Comparison of ENCODE assay signal across 8 mouse cellular contexts in genomic region chr11:22512038-22513001, GRCm38 (mm10). TPM values are rescaled to one million over a fixed set of nuclear protein-coding genes. Genes with fewer than 3 reads are reported as not detected.
DNase-seq lines count a peak whose midpoint lies in the region; ATAC-seq and TF ChIP-seq lines count a peak whose summit lies in the region.

Tmem17 (plus strand) TSS chr11:22512088.

- no peaks in the 10 kb centered on the region for H3K4me1 ChIP-seq in intestine, postnatal 0 days (replicated peaks; ENCODE audit: control insufficient read depth, insufficient read depth, low read length)
- H3K4me1 ChIP-seq in midbrain, embryonic 10.5 days: peaks cover 10% of the 10 kb centered on the region

- peak within 1 kb of the TSS; percentile 69 for H3K4me2 ChIP-seq in intestine, postnatal 0 days (replicated peaks; ENCODE audit: low read depth)

- ATAC-seq in intestine, postnatal 0 days: peak; percentile 97

- H3K9ac ChIP-seq in intestine, postnatal 0 days (ENCODE audit: low read depth, low read length): peak within 1 kb of the TSS; percentile 85

- TF ChIP-seq CTCF in intestine, postnatal 0 days (IDR thresholded peaks at IDR 0.05; ENCODE audit: low read depth): peak; percentile 43; the same call in 1 of the 2 replicates

- under 1% methylated on average over 73 of the region's 73 CpGs for WGBS in intestine, postnatal 0 days
- WGBS in midbrain, embryonic 10.5 days: under 1% methylated on average over 73 of the region's 73 CpGs

- no peaks in the 10 kb centered on the region for H3K27me3 ChIP-seq in intestine, postnatal 0 days (replicated peaks; ENCODE audit: control insufficient read depth, insufficient read depth, low read length)
- H3K27me3 ChIP-seq in midbrain, embryonic 10.5 days (ENCODE audit: low read depth, poor library complexity, severe bottlenecking): no peaks in the 10 kb centered on the region; the same call in 1 of the 2 replicates

- H3K4me3 ChIP-seq in intestine, postnatal 0 days (ENCODE audit: low read depth, low read length): peak within 1 kb of the TSS; percentile 66
- H3K4me3 ChIP-seq in midbrain, embryonic 10.5 days: peak within 1 kb of the TSS; percentile 91

- peak; percentile 96 for DNase-seq in adrenal gland, postnatal 10 days
- peak; percentile 64 for DNase-seq in embryo, embryonic 11.5 days (ENCODE audit: low read depth, low spot score)
- DNase-seq in gonadal fat pad, adult 2 months (ENCODE audit: low read depth): peak; percentile 10
- peak; percentile 89 to 92 for DNase-seq in left cerebral cortex, postnatal 36 days (ENCODE audit: low spot score in 2 of 2)
- DNase-seq in midbrain, embryonic 10.5 days (ENCODE audit: low spot score): peak; percentile 88
- DNase-seq in right cerebral cortex, postnatal 36 days (ENCODE audit: low spot score in 2 of 2): peak; percentile 72 to 79
- DNase-seq in urinary bladder, postnatal 4 days (ENCODE audit: low spot score in 2 of 2): peak; percentile 87 to 89

- H3K36me3 ChIP-seq in intestine, postnatal 0 days (ENCODE audit: control insufficient read depth, insufficient read depth): no peaks in the 10 kb centered on the region
- peaks cover 10% of the 10 kb centered on the region; the same call in 1 of the 2 replicates for H3K36me3 ChIP-seq in midbrain, embryonic 10.5 days

- H3K27ac ChIP-seq in intestine, postnatal 0 days (ENCODE audit: low read depth, low read length): peak within 1 kb of the TSS; percentile 85
- H3K27ac ChIP-seq in midbrain, embryonic 10.5 days (replicated peaks): peak within 1 kb of the TSS; percentile 99

- H3K9me3 ChIP-seq in intestine, postnatal 0 days (ENCODE audit: control insufficient read depth): 0 out of 2 replicates have a peak, but pooled peaks cover 3% of the 10 kb centered on the region
- peaks cover 5% of the 10 kb centered on the region; the same call in 1 of the 2 replicates for H3K9me3 ChIP-seq in midbrain, embryonic 10.5 days (replicated peaks)

- intact Hi-C loops in left cerebral cortex, postnatal 36 days (cut with DNase I): loop anchor here (2.0 kb wide), 2 partner anchors 104 to 226 kb away; no protein-coding TSS in a partner anchor

RNA-seq across cellular contexts. Expression of gene Tmem17, which starts in this region (rescaled TPM):
- 1 to 10 TPM; 3.7 to 4.2 TPM for total RNA-seq in adrenal gland, postnatal 10 days (2021)
- polyA plus RNA-seq in gonadal fat pad, adult 2 months (2012; rRNA removed): 4.3 and 4.4 TPM in 2 replicates
- polyA plus RNA-seq in intestine, postnatal 0 days (2015; fragmentation: Nextera tagmentation; extraction: Ambion mirVana): 6.1 and 6.5 TPM in 2 replicates
- 1 to 10 TPM; 6.6 to 6.7 TPM for total RNA-seq in left cerebral cortex, postnatal 36 days (2021)
- polyA plus RNA-seq in midbrain, embryonic 10.5 days (2016; fragmentation: Nextera tagmentation; extraction: Ambion mirVana): 15.1 and 17.1 TPM in 2 replicates

Comparison
In these comparisons a context has a peak if more than half of its experiments do, and no peak if none do; other contexts are left out.
1. Peak in every context shown above with its lines: DNase-seq, ATAC-seq, H3K4me3 ChIP-seq and H3K27ac ChIP-seq.
2. DNase-seq: peak in every context shown above with its lines; median percentile 96 in adrenal gland, postnatal 10 days; 90 in left cerebral cortex, postnatal 36 days; 88 in midbrain, embryonic 10.5 days; 88 in urinary bladder, postnatal 4 days; 76 in right cerebral cortex, postnatal 36 days; 64 in embryo, embryonic 11.5 days; 10 in gonadal fat pad, adult 2 months.